Mouse (Mus musculus): ENCODE measurements around the gene Sirpa. TPM values are rescaled to one million over a fixed set of nuclear protein-coding genes. Genes with fewer than 3 reads are reported as not detected.

Gene Sirpa
- polyA plus RNA-seq, 1 experiment, result 16.0 TPM

DNA sequence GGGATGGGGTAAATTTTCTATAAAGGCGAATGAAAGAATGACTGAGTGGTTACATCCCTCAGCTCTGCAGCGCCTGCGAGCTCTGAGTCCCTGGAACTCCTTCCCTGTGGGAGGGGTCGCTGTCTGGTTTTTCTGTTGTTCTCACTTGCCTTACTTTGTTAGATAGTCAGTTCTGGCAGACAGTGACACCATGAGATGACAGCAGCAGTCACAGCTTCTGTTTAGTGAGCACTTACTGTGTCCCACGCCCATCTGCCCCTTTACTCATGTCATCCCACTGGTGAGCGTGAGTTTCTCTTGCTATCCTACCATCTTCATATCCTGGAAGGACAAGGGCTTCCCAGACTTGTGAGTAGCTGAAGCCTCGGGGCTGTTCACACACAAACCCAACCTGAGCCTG, 31.1 kb downstream of the Sirpa start:
- no peaks in the 10 kb centered on the region for H3K27me3 ChIP-seq (ENCODE audit: control insufficient read depth, insufficient read depth, low read length)
- no peak overlapping the region for H3K4me3 ChIP-seq (ENCODE audit: low read depth, low read length)
- H3K36me3 ChIP-seq (ENCODE audit: control insufficient read depth, insufficient read depth, low read length), result no peaks in the 10 kb centered on the region
- no peak overlapping the region for H3K27ac ChIP-seq (ENCODE audit: insufficient read depth, low read depth, low read length)
- TF ChIP-seq POLR2A (IDR thresholded peaks at IDR 0.05; ENCODE audit: low read depth, low read length) (no peak), CTCF (IDR thresholded peaks at IDR 0.05; ENCODE audit: extremely low read depth, insufficient read length, insufficient replicate concordance, low read depth, low read length) (no peak)
- H3K4me1 ChIP-seq (ENCODE audit: control insufficient read depth, insufficient read depth, insufficient read length, low read length), result no peaks in the 10 kb centered on the region
- WGBS, result 84% methylated on average over 7 of the region's 7 CpGs

DNA sequence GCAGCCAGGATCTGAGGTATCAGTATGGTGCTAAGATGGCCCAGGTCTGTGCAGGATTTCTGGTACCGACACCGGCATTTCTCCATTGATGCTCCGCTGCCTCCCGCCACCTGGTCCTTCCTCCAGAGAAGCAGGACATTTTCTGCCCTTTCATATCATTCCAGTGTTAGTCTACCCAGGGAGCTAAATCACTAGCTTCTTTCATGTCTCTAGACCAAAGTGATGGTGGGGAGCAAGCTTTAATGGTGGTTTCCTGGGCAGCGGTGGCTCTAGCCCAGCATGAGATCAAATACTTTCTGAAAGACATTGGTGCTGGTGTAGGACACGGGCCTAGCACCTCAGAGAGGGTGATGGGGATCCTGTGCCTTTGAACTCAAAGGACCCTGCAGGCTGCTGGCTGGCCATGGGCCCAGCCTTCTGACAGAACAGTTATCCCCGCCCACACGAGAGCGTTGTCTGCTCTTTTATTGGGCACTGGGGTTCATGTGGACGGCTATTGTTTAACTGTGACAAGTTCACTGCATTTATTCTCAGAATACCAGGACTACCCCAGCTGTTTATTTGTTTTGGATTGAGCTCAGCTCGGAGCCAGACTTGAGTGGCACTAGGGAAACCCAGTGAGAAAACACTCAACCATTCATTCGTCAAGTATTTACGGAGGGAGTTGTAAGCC, 31.7 kb downstream of the Sirpa start:
- Histone ChIP-seq H3K4me1 (ENCODE audit: control insufficient read depth, insufficient read depth, insufficient read length, low read length) (no peaks in the 10 kb centered on the region), H3K27me3 (ENCODE audit: control insufficient read depth, insufficient read depth, low read length) (no peaks in the 10 kb centered on the region), H3K27ac (ENCODE audit: insufficient read depth, low read depth, low read length) (no peak overlapping the region), H3K36me3 (ENCODE audit: control insufficient read depth, insufficient read depth, low read length) (no peaks in the 10 kb centered on the region), H3K4me3 (ENCODE audit: low read depth, low read length) (no peak overlapping the region)
- TF ChIP-seq POLR2A (IDR thresholded peaks at IDR 0.05; ENCODE audit: low read depth, low read length) (no peak), CTCF (IDR thresholded peaks at IDR 0.05; ENCODE audit: extremely low read depth, insufficient read length, insufficient replicate concordance, low read depth, low read length) (no peak)
- 63% methylated on average over 13 of the region's 13 CpGs for WGBS

DNA sequence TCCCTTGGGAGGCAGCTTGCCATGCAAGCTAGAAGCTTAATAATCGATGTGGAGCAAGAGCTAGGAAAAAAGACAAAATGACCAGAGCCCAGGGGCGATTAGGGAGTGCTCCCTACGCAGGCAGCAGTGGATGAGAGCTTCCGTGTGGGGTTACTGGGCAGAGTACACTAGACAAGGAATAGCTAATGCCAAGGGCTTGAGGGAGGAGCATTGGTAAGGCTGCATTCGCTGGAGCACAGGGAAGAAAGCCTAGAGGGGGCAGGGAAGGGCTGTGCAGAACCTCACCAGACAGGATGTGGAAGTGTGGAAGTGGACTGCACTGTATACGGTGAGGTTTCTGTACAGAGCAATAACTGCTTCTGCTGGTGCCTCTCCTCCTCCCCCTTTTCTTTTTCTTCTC, 32.3 kb downstream of the Sirpa start:
- Histone ChIP-seq H3K36me3 (ENCODE audit: control insufficient read depth, insufficient read depth, low read length) (no peaks in the 10 kb centered on the region), H3K27me3 (ENCODE audit: control insufficient read depth, insufficient read depth, low read length) (no peaks in the 10 kb centered on the region), H3K27ac (ENCODE audit: insufficient read depth, low read depth, low read length) (no peak overlapping the region), H3K4me1 (ENCODE audit: control insufficient read depth, insufficient read depth, insufficient read length, low read length) (no peaks in the 10 kb centered on the region), H3K4me3 (ENCODE audit: low read depth, low read length) (no peak overlapping the region)
- 56% methylated on average over 6 of the region's 6 CpGs for WGBS
- no peak for TF ChIP-seq POLR2A (IDR thresholded peaks at IDR 0.05; ENCODE audit: low read depth, low read length)
- TF ChIP-seq CTCF (IDR thresholded peaks at IDR 0.05; ENCODE audit: extremely low read depth, insufficient read length, insufficient replicate concordance, low read depth, low read length), result no peak

DNA sequence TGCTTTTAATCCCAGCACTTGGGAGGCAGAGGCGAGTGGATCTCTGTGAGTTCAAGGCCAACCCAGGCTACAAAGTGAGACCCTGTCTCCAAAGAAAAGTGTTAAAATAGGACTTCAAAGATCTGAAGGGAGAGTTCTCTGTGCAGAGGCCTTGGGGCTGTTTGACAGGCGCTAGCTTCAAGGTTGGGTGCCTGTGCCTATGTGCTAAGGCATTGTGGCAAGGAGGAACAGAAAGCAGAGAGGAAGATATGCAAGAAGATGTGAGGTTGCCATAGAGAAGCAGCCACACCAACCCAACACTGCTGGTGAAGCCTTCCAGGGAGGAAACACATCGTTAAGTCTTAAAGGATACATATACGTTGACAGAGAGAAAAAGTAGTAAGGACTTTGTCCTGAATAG, 33.2 kb downstream of the Sirpa start:
- H3K4me1 ChIP-seq (ENCODE audit: control insufficient read depth, insufficient read depth, insufficient read length, low read length), result no peaks in the 10 kb centered on the region
- WGBS, result 62% methylated on average over 4 of the region's 4 CpGs
- no peak overlapping the region for H3K27ac ChIP-seq (ENCODE audit: insufficient read depth, low read depth, low read length)
- no peaks in the 10 kb centered on the region for H3K36me3 ChIP-seq (ENCODE audit: control insufficient read depth, insufficient read depth, low read length)
- H3K27me3 ChIP-seq (ENCODE audit: control insufficient read depth, insufficient read depth, low read length), result no peaks in the 10 kb centered on the region
- TF ChIP-seq CTCF (IDR thresholded peaks at IDR 0.05; ENCODE audit: extremely low read depth, insufficient read length, insufficient replicate concordance, low read depth, low read length) (no peak), POLR2A (IDR thresholded peaks at IDR 0.05; ENCODE audit: low read depth, low read length) (no peak)
- no peak overlapping the region for H3K4me3 ChIP-seq (ENCODE audit: low read depth, low read length)

DNA sequence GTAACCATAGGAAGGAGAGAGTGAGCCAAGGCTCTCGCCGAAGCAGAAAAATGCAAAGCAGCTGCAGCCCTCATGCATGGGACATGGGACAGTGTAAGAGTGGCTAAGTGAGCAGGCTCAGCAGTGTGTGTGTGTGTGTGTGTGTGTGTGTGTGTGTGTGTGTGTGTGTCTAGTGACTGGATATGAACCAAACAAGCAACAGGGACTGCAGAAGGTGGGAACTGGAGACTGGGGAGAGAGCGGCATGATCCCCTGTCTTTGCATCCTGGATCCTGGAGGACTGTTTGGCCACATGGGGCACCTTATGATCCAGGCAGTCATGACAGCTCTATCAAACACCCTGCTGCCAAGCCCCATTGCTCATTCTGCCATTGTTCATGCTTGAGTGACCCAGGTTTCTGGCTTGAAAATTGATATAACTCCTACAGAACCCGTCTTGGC, 34.0 kb downstream of the Sirpa start:
- H3K27ac ChIP-seq (ENCODE audit: insufficient read depth, low read depth, low read length), result no peak overlapping the region
- H3K27me3 ChIP-seq (ENCODE audit: control insufficient read depth, insufficient read depth, low read length), result no peaks in the 10 kb centered on the region
- no peak overlapping the region for H3K4me3 ChIP-seq (ENCODE audit: low read depth, low read length)
- WGBS, result 85% methylated on average over 4 of the region's 4 CpGs
- TF ChIP-seq CTCF (IDR thresholded peaks at IDR 0.05; ENCODE audit: extremely low read depth, insufficient read length, insufficient replicate concordance, low read depth, low read length), result no peak
- TF ChIP-seq POLR2A (IDR thresholded peaks at IDR 0.05; ENCODE audit: low read depth, low read length), result no peak
- no peaks in the 10 kb centered on the region for H3K36me3 ChIP-seq (ENCODE audit: control insufficient read depth, insufficient read depth, low read length)
- H3K4me1 ChIP-seq (ENCODE audit: control insufficient read depth, insufficient read depth, insufficient read length, low read length), result no peaks in the 10 kb centered on the region

DNA sequence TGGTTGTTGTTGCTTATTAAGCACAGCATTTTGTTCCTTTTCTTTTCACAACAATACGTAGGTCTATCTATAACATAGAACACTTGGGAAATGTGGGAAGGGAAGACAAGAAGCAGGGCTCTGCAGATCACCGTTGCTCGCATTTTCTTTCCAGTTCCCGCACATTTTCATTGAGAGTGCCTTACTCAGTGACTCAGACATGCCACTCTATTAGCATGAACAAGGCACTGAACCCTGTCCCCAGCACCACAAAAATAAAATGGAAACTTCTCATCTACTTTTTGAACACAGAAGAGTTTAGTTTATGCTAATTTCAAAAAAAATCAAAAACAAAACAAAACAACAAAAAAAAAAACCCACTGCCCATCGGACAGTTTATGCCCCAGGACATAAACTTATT, 34.5 kb downstream of the Sirpa start:
- 95% methylated on average over 5 of the region's 5 CpGs for WGBS
- H3K4me3 ChIP-seq (ENCODE audit: low read depth, low read length), result no peak overlapping the region
- H3K27me3 ChIP-seq (ENCODE audit: control insufficient read depth, insufficient read depth, low read length), result no peaks in the 10 kb centered on the region
- H3K4me1 ChIP-seq (ENCODE audit: control insufficient read depth, insufficient read depth, insufficient read length, low read length), result no peaks in the 10 kb centered on the region
- no peaks in the 10 kb centered on the region for H3K36me3 ChIP-seq (ENCODE audit: control insufficient read depth, insufficient read depth, low read length)
- TF ChIP-seq CTCF (IDR thresholded peaks at IDR 0.05; ENCODE audit: extremely low read depth, insufficient read length, insufficient replicate concordance, low read depth, low read length) (no peak), POLR2A (IDR thresholded peaks at IDR 0.05; ENCODE audit: low read depth, low read length) (no peak)
- H3K27ac ChIP-seq (ENCODE audit: insufficient read depth, low read depth, low read length), result no peak overlapping the region

DNA sequence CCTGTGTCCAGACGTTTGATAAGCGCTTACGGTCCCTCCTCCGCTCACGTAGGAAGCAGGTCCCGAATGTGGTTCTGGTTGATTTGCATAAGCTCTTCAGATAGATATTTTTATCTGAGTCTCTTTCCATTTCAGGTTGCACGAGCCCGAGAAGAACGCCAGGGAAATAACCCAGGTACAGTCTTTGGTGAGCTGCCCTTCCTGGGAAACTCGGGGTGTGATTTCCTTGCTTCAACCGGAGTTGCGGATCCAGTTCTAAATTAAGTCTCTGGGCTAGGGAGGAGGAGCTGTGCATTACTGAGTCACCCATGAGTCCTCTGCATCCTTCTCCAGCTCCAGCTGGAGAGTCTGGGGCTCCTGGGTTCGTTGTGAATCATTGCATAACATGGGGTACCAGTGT, 35.2 kb downstream of the Sirpa start:
- no peak overlapping the region for H3K27ac ChIP-seq (ENCODE audit: insufficient read depth, low read depth, low read length)
- 79% methylated on average over 13 of the region's 13 CpGs for WGBS

More for the DNA sequence above, 35.2 kb downstream of the Sirpa start:
- no peaks in the 10 kb centered on the region for H3K4me1 ChIP-seq (ENCODE audit: control insufficient read depth, insufficient read depth, insufficient read length, low read length)
- no peaks in the 10 kb centered on the region for H3K36me3 ChIP-seq (ENCODE audit: control insufficient read depth, insufficient read depth, low read length)
- no peaks in the 10 kb centered on the region for H3K27me3 ChIP-seq (ENCODE audit: control insufficient read depth, insufficient read depth, low read length)
- H3K4me3 ChIP-seq (ENCODE audit: low read depth, low read length), result no peak overlapping the region
- TF ChIP-seq CTCF (IDR thresholded peaks at IDR 0.05; ENCODE audit: extremely low read depth, insufficient read length, insufficient replicate concordance, low read depth, low read length), result no peak
- TF ChIP-seq POLR2A (IDR thresholded peaks at IDR 0.05; ENCODE audit: low read depth, low read length), result no peak
